Mouse (Mus musculus): ENCODE results near the gene Olfr68. TPM values are rescaled to one million over a fixed set of nuclear protein-coding genes. Genes with fewer than 3 reads are reported as not detected.
"Not testable (repeated sequence)": the region's sequence is repeated elsewhere in the genome, so short reads cannot be mapped to it uniquely, and the experiment has no call there.

Gene Olfr68
- total RNA-seq, 2 experiments from 2014 or later = not detected

GRCm38 (mm10) chr7:103771494-103771893 lies 8.0 kb downstream of the Olfr68 start, which contains the start of gene Olfr69:
TSS of gene Olfr69 (minus strand) at chr7:103771594.
- no peak for ATAC-seq (replicated peaks; ENCODE audit: poor library complexity, severe bottlenecking)

DNA sequence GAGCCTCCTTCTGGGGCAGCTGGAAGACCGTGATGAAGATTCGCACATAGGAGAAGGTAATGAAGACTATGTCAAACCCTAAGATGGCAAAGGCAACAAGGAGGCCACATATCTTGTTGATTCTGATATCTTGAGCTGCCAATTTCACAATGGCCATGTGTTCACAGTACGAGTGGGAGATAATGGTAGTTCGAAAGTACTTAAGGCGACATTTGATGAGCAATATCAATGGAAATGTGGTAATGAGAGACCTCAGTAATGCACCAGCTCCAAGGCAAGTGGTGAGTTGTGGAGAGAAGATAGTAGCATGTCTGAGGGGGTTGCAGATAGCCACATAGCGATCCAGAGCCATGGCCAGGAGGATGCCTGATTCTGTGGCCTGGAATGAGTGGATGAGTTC lies 11.8 kb downstream of the Olfr68 start:
- ATAC-seq (replicated peaks; ENCODE audit: poor library complexity, severe bottlenecking) = not testable (repeated sequence)

DNA sequence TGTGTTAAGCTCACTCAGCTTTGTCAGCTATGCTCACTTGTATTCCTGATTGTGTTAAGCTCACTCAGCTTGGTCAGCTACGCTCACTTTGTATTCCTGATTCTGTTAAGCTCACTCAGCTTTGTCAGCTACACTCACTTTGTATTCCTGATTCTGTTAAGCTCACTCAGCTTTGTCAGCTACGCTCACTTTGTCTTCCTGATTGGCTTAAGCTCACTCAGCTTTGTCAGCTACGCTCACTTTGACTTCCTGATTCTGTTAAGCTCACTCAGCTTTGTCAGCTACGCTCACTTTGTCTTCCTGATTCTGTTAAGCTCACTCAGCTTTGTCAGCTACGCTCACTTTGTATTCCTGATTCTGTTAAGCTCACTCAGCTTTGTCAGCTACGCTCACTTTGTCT lies 17.3 kb downstream of the Olfr68 start:
- ATAC-seq (replicated peaks; ENCODE audit: poor library complexity, severe bottlenecking) = not testable (repeated sequence)

DNA sequence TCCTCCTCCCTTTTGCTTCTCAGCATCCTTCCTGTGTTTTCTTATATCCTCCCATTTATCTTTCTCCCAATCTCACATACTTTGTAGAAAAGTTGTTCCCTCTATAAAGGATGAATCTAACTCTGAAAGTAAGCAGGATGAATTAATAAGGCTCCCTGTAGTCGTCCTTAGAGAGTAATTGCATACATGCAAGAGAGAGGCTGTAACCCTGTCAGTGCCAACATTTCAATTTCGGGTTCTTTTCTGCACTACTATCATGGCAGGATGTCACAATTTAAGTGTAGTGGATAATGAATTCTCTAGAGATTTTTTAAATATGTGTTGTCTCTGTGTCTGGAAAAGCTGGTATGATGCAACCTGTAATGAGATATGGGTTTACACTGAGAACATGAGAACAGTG lies 22.3 kb downstream of the Olfr68 start, which contains the start of gene Olfr630:
Gene Olfr630 (minus strand): TSS at position 101 of the 400 bp plus-strand sequence.
- no peak for ATAC-seq (replicated peaks; ENCODE audit: poor library complexity, severe bottlenecking)

DNA sequence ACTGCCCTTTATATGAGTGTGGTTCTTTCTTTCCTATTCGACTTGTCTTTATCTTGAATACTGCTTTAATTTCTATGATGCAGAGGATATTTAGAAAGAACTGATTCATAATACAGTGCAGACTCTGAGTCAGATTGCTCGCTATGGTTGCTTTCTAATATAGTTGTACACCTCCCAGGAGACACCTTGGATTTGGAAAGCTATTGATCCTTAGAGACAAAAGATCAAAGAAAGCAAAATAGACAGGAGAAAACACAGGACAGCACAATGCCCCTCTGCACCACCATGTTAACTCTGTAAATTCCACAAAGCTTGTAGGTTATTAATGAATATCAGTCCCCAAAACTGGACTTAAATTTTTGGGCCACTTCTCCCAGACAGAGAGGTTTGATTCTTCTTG lies 34.7 kb downstream of the Olfr68 start, which contains the start of gene Olfr629:
Gene Olfr629 (minus strand): TSS at position 101 of the 400 bp plus-strand sequence.
- no peak for ATAC-seq (replicated peaks; ENCODE audit: poor library complexity, severe bottlenecking)

DNA sequence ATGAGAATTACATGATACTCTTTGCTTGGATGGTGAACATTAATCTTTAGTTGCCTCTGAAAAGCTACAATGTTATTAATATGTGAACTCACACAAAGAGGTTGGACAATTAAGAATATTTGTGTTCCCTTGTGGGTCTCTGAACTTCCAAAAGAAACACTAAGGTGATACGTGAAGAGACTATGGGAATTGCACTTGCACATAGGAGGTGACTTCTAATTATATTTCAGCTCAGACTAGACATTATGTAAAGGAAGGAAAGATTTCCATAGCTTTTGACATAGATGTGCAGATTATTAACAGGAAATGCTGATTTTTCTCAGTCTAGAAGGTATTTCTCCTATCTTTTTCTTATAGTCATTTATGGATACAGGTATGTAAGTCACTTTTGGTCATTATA lies 49.4 kb downstream of the Olfr68 start, which contains the start of gene Olfr628:
Gene Olfr628 (plus strand): TSS at position 301 of the 400 bp plus-strand sequence.
- ATAC-seq (replicated peaks; ENCODE audit: poor library complexity, severe bottlenecking) = no peak

Other genes starting within 250 kb of the Olfr68 start
Only the 30 nearest of the 33 such genes appear.
- gene Olfr613, start 231.6 kb downstream of the Olfr68 start, total RNA-seq (2014; fragmentation: Nextera tagmentation) = not detected in 2 replicates
- not detected in 2 replicates for gene Olfr613, start 231.6 kb downstream of the Olfr68 start, total RNA-seq (2017)
- not detected in 2 replicates for gene Olfr615, start 223.6 kb downstream of the Olfr68 start, total RNA-seq (2014; fragmentation: Nextera tagmentation)
- not detected in 2 replicates for gene Olfr615, start 223.6 kb downstream of the Olfr68 start, total RNA-seq (2017)
- not detected in 2 replicates for gene Olfr616, start 210.6 kb downstream of the Olfr68 start, total RNA-seq (2014; fragmentation: Nextera tagmentation)
- gene Olfr616, start 210.6 kb downstream of the Olfr68 start, total RNA-seq (2017) = not detected in 2 replicates
- gene Olfr617, start 206.6 kb downstream of the Olfr68 start, total RNA-seq (2014; fragmentation: Nextera tagmentation) = not detected in 2 replicates
- gene Olfr617, start 206.6 kb downstream of the Olfr68 start, total RNA-seq (2017) = not detected in 2 replicates
- gene Olfr618, start 189.6 kb downstream of the Olfr68 start, total RNA-seq (2014; fragmentation: Nextera tagmentation) = not detected in 2 replicates
- gene Olfr618, start 189.6 kb downstream of the Olfr68 start, total RNA-seq (2017) = not detected in 2 replicates
- gene Olfr619, start 179.1 kb downstream of the Olfr68 start, total RNA-seq (2014; fragmentation: Nextera tagmentation) = not detected in 2 replicates
- not detected in 2 replicates for gene Olfr619, start 179.1 kb downstream of the Olfr68 start, total RNA-seq (2017)
- gene Olfr620, start 167.2 kb downstream of the Olfr68 start, total RNA-seq (2014; fragmentation: Nextera tagmentation) = not detected in 2 replicates
- not detected in 2 replicates for gene Olfr620, start 167.2 kb downstream of the Olfr68 start, total RNA-seq (2017)
- gene Olfr622, start 137.0 kb downstream of the Olfr68 start, total RNA-seq (2014; fragmentation: Nextera tagmentation) = not detected in 2 replicates
- not detected in 2 replicates for gene Olfr622, start 137.0 kb downstream of the Olfr68 start, total RNA-seq (2017)
- not detected in 2 replicates for gene Olfr623, start 116.0 kb downstream of the Olfr68 start, total RNA-seq (2014; fragmentation: Nextera tagmentation)
- gene Olfr623, start 116.0 kb downstream of the Olfr68 start, total RNA-seq (2017) = not detected in 2 replicates
- not detected in 2 replicates for gene Olfr624, start 108.5 kb downstream of the Olfr68 start, total RNA-seq (2014; fragmentation: Nextera tagmentation)
- gene Olfr624, start 108.5 kb downstream of the Olfr68 start, total RNA-seq (2017) = not detected in 2 replicates
- gene Olfr625-ps1, start 97.0 kb downstream of the Olfr68 start, total RNA-seq (2014; fragmentation: Nextera tagmentation) = not detected in 2 replicates
- gene Olfr625-ps1, start 97.0 kb downstream of the Olfr68 start, total RNA-seq (2017) = not detected in 2 replicates
- gene Olfr243, start 65.0 kb downstream of the Olfr68 start, total RNA-seq (2014; fragmentation: Nextera tagmentation) = not detected in 2 replicates
- not detected in 2 replicates for gene Olfr243, start 65.0 kb downstream of the Olfr68 start, total RNA-seq (2017)
- gene Olfr628, start 49.3 kb downstream of the Olfr68 start, total RNA-seq (2014; fragmentation: Nextera tagmentation) = not detected in 2 replicates
- gene Olfr628, start 49.3 kb downstream of the Olfr68 start, total RNA-seq (2017) = not detected in 2 replicates
- gene Olfr629, start 34.8 kb downstream of the Olfr68 start, total RNA-seq (2014; fragmentation: Nextera tagmentation) = not detected in 2 replicates
- gene Olfr629, start 34.8 kb downstream of the Olfr68 start, total RNA-seq (2017) = not detected in 2 replicates
- gene Olfr630, start 22.4 kb downstream of the Olfr68 start, total RNA-seq (2014; fragmentation: Nextera tagmentation) = not detected in 2 replicates
- not detected in 2 replicates for gene Olfr630, start 22.4 kb downstream of the Olfr68 start, total RNA-seq (2017)
- not detected in 2 replicates for gene Olfr69, start 8.1 kb downstream of the Olfr68 start, total RNA-seq (2014; fragmentation: Nextera tagmentation)
- not detected in 2 replicates for gene Olfr69, start 8.1 kb downstream of the Olfr68 start, total RNA-seq (2017)
- gene Olfr67, start 12.1 kb upstream of the Olfr68 start, total RNA-seq (2014; fragmentation: Nextera tagmentation) = not detected in 2 replicates
- gene Olfr67, start 12.1 kb upstream of the Olfr68 start, total RNA-seq (2017) = not detected in 2 replicates
- gene Hbb-bt, start 34.3 kb upstream of the Olfr68 start, total RNA-seq (2014; fragmentation: Nextera tagmentation) = not detected in 2 replicates
- not detected in 2 replicates for gene Hbb-bt, start 34.3 kb upstream of the Olfr68 start, total RNA-seq (2017)
- gene Hbb-bs, start 48.4 kb upstream of the Olfr68 start, total RNA-seq (2014; fragmentation: Nextera tagmentation) = not detected in 2 replicates
- 1.6 and 5.2 TPM in 2 replicates for gene Hbb-bs, start 48.4 kb upstream of the Olfr68 start, total RNA-seq (2017)
- not detected in 2 replicates for gene Hbb-bh2, start 60.8 kb upstream of the Olfr68 start, total RNA-seq (2014; fragmentation: Nextera tagmentation)
- not detected in 2 replicates for gene Hbb-bh2, start 60.8 kb upstream of the Olfr68 start, total RNA-seq (2017)
- not detected in 2 replicates for gene Hbb-bh1, start 63.5 kb upstream of the Olfr68 start, total RNA-seq (2014; fragmentation: Nextera tagmentation)
- not detected in 2 replicates for gene Hbb-bh1, start 63.5 kb upstream of the Olfr68 start, total RNA-seq (2017)
- not detected in 2 replicates for gene Hbb-y, start 73.5 kb upstream of the Olfr68 start, total RNA-seq (2014; fragmentation: Nextera tagmentation)
- gene Hbb-y, start 73.5 kb upstream of the Olfr68 start, total RNA-seq (2017) = not detected in 2 replicates
- not detected in 2 replicates for gene Olfr66, start 106.6 kb upstream of the Olfr68 start, total RNA-seq (2014; fragmentation: Nextera tagmentation)
- not detected in 2 replicates for gene Olfr66, start 106.6 kb upstream of the Olfr68 start, total RNA-seq (2017)
- not detected in 2 replicates for gene Olfr64, start 114.8 kb upstream of the Olfr68 start, total RNA-seq (2014; fragmentation: Nextera tagmentation)
- not detected in 2 replicates for gene Olfr64, start 114.8 kb upstream of the Olfr68 start, total RNA-seq (2017)
- not detected in 2 replicates for gene Olfr65, start 123.8 kb upstream of the Olfr68 start, total RNA-seq (2014; fragmentation: Nextera tagmentation)
- not detected in 2 replicates for gene Olfr65, start 123.8 kb upstream of the Olfr68 start, total RNA-seq (2017)
- gene Olfr631, start 149.1 kb upstream of the Olfr68 start, total RNA-seq (2014; fragmentation: Nextera tagmentation) = not detected in 2 replicates
- not detected in 2 replicates for gene Olfr631, start 149.1 kb upstream of the Olfr68 start, total RNA-seq (2017)
- not detected in 2 replicates for gene Olfr632, start 154.6 kb upstream of the Olfr68 start, total RNA-seq (2014; fragmentation: Nextera tagmentation)
- gene Olfr632, start 154.6 kb upstream of the Olfr68 start, total RNA-seq (2017) = not detected in 2 replicates
- not detected in 2 replicates for gene Olfr633, start 164.7 kb upstream of the Olfr68 start, total RNA-seq (2014; fragmentation: Nextera tagmentation)
- gene Olfr633, start 164.7 kb upstream of the Olfr68 start, total RNA-seq (2017) = not detected in 2 replicates
- gene Olfr635, start 191.5 kb upstream of the Olfr68 start, total RNA-seq (2014; fragmentation: Nextera tagmentation) = not detected in 2 replicates
- gene Olfr635, start 191.5 kb upstream of the Olfr68 start, total RNA-seq (2017) = not detected in 2 replicates
- not detected in 2 replicates for gene Olfr638, start 219.0 kb upstream of the Olfr68 start, total RNA-seq (2014; fragmentation: Nextera tagmentation)
- gene Olfr638, start 219.0 kb upstream of the Olfr68 start, total RNA-seq (2017) = not detected in 2 replicates

Data from granulocyte monocyte progenitor cell, adult 5-6 weeks (primary cell).